Mouse (Mus musculus): ENCODE measurements around the gene Gpat2. TPM values are rescaled to one million over a fixed set of nuclear protein-coding genes. Genes with fewer than 3 reads are reported as not detected.

The Gpat2 gene
- polyA plus RNA-seq, 1 experiment from 2014 or later = 0.07 TPM

- no peak for ATAC-seq
- WGBS = 64% methylated on average over 6 of the region's 6 CpGs
These were observed 13.9 kb upstream of the Gpat2 start for GRCm38 (mm10) chr2:127411126-127411525.

GRCm38 (mm10) chr2:127415806-127416205 is 9.2 kb upstream of the Gpat2 start:
- Histone ChIP-seq H3K9ac (ENCODE audit: low read depth, low read length) (no peak overlapping the region), H3K4me3 (ENCODE audit: low read depth, low read length) (no peak overlapping the region), H3K27ac (ENCODE audit: low read depth, low read length) (no peak overlapping the region), H3K9me3 (ENCODE audit: control insufficient read depth) (no peaks in the 10 kb centered on the region), H3K4me2 (replicated peaks; ENCODE audit: low read depth) (no peak overlapping the region), H3K36me3 (ENCODE audit: control insufficient read depth, insufficient read depth) (no peaks in the 10 kb centered on the region), H3K27me3 (replicated peaks; ENCODE audit: control insufficient read depth, insufficient read depth, low read length) (no peaks in the 10 kb centered on the region), H3K4me1 (replicated peaks; ENCODE audit: control insufficient read depth, insufficient read depth, low read length) (no peaks in the 10 kb centered on the region)
- TF ChIP-seq CTCF (IDR thresholded peaks at IDR 0.05; ENCODE audit: low read depth) = no peak
- 50% methylated on average over 10 of the region's 10 CpGs for whole genome bisulfite sequencing
- ATAC-seq = no peak

More at GRCm38 (mm10) chr2:127411126-127411525, 13.9 kb upstream of the Gpat2 start:
- H3K9ac ChIP-seq (ENCODE audit: low read depth, low read length) = no peak overlapping the region
- no peaks in the 10 kb centered on the region for H3K27me3 ChIP-seq (replicated peaks; ENCODE audit: control insufficient read depth, insufficient read depth, low read length)
- H3K4me2 ChIP-seq (replicated peaks; ENCODE audit: low read depth) = no peak overlapping the region
- H3K36me3 ChIP-seq (ENCODE audit: control insufficient read depth, insufficient read depth) = no peaks in the 10 kb centered on the region
- no peaks in the 10 kb centered on the region for H3K4me1 ChIP-seq (replicated peaks; ENCODE audit: control insufficient read depth, insufficient read depth, low read length)
- no peak overlapping the region for H3K27ac ChIP-seq (ENCODE audit: low read depth, low read length)
- no peaks in the 10 kb centered on the region for H3K9me3 ChIP-seq (ENCODE audit: control insufficient read depth)
- no peak for TF ChIP-seq CTCF (IDR thresholded peaks at IDR 0.05; ENCODE audit: low read depth)
- H3K4me3 ChIP-seq (ENCODE audit: low read depth, low read length) = no peak overlapping the region

GRCm38 (mm10) chr2:127416706-127417105 is 8.3 kb upstream of the Gpat2 start:
- H3K36me3 ChIP-seq (ENCODE audit: control insufficient read depth, insufficient read depth) = no peaks in the 10 kb centered on the region
- no peak overlapping the region for H3K9ac ChIP-seq (ENCODE audit: low read depth, low read length)
- no peak overlapping the region for H3K4me2 ChIP-seq (replicated peaks; ENCODE audit: low read depth)
- no peak for ATAC-seq
- no peak overlapping the region for H3K27ac ChIP-seq (ENCODE audit: low read depth, low read length)
- no peak overlapping the region for H3K4me3 ChIP-seq (ENCODE audit: low read depth, low read length)
- H3K9me3 ChIP-seq (ENCODE audit: control insufficient read depth) = no peaks in the 10 kb centered on the region
- no peaks in the 10 kb centered on the region for H3K27me3 ChIP-seq (replicated peaks; ENCODE audit: control insufficient read depth, insufficient read depth, low read length)
- WGBS = 59% methylated on average over 3 of the region's 3 CpGs
- TF ChIP-seq CTCF (IDR thresholded peaks at IDR 0.05; ENCODE audit: low read depth) = no peak
- H3K4me1 ChIP-seq (replicated peaks; ENCODE audit: control insufficient read depth, insufficient read depth, low read length) = no peaks in the 10 kb centered on the region

GRCm38 (mm10) chr2:127418266-127418970 is 6.6 kb upstream of the Gpat2 start:
- WGBS = 52% methylated on average over 10 of the region's 10 CpGs
- no peak for TF ChIP-seq CTCF (IDR thresholded peaks at IDR 0.05; ENCODE audit: low read depth)

GRCm38 (mm10) chr2:127430238-127430637 is 5.2 kb downstream of the Gpat2 start:
- H3K27ac ChIP-seq (ENCODE audit: low read depth, low read length) = no peak overlapping the region
- no peak overlapping the region for H3K9ac ChIP-seq (ENCODE audit: low read depth, low read length)
- no peaks in the 10 kb centered on the region for H3K9me3 ChIP-seq (ENCODE audit: control insufficient read depth)
- WGBS = 20% methylated on average over 3 of the region's 3 CpGs
- TF ChIP-seq CTCF (IDR thresholded peaks at IDR 0.05; ENCODE audit: low read depth) = peak; percentile 82
- H3K36me3 ChIP-seq (ENCODE audit: control insufficient read depth, insufficient read depth) = peaks cover 8% of the 10 kb centered on the region; the same call in 1 of the 2 replicates
- H3K4me3 ChIP-seq (ENCODE audit: low read depth, low read length) = no peak overlapping the region
- no peaks in the 10 kb centered on the region for H3K4me1 ChIP-seq (replicated peaks; ENCODE audit: control insufficient read depth, insufficient read depth, low read length)
- no peak overlapping the region for H3K4me2 ChIP-seq (replicated peaks; ENCODE audit: low read depth)
- no peak for ATAC-seq
- no peaks in the 10 kb centered on the region for H3K27me3 ChIP-seq (replicated peaks; ENCODE audit: control insufficient read depth, insufficient read depth, low read length)

More at GRCm38 (mm10) chr2:127418266-127418970, 6.6 kb upstream of the Gpat2 start:
- Histone ChIP-seq H3K4me1 (replicated peaks; ENCODE audit: control insufficient read depth, insufficient read depth, low read length) (no peaks in the 10 kb centered on the region), H3K27me3 (replicated peaks; ENCODE audit: control insufficient read depth, insufficient read depth, low read length) (no peaks in the 10 kb centered on the region), H3K36me3 (ENCODE audit: control insufficient read depth, insufficient read depth) (no peaks in the 10 kb centered on the region), H3K9ac (ENCODE audit: low read depth, low read length) (no peak overlapping the region), H3K27ac (ENCODE audit: low read depth, low read length) (no peak overlapping the region), H3K9me3 (ENCODE audit: control insufficient read depth) (no peaks in the 10 kb centered on the region), H3K4me3 (ENCODE audit: low read depth, low read length) (no peak overlapping the region), H3K4me2 (replicated peaks; ENCODE audit: low read depth) (no peak overlapping the region)
- no peak; the same call in 1 of the 2 replicates for ATAC-seq

- no peaks in the 10 kb centered on the region for H3K9me3 ChIP-seq (ENCODE audit: control insufficient read depth)
- H3K4me2 ChIP-seq (replicated peaks; ENCODE audit: low read depth) = no peak overlapping the region
- H3K27me3 ChIP-seq (replicated peaks; ENCODE audit: control insufficient read depth, insufficient read depth, low read length) = no peaks in the 10 kb centered on the region
- H3K4me3 ChIP-seq (ENCODE audit: low read depth, low read length) = no peak overlapping the region
- ATAC-seq = no peak
- H3K4me1 ChIP-seq (replicated peaks; ENCODE audit: control insufficient read depth, insufficient read depth, low read length) = no peaks in the 10 kb centered on the region
- peaks cover 26% of the 10 kb centered on the region; the same call in 1 of the 2 replicates for H3K36me3 ChIP-seq (ENCODE audit: control insufficient read depth, insufficient read depth)
- no peak for TF ChIP-seq CTCF (IDR thresholded peaks at IDR 0.05; ENCODE audit: low read depth)
- H3K27ac ChIP-seq (ENCODE audit: low read depth, low read length) = no peak overlapping the region
- H3K9ac ChIP-seq (ENCODE audit: low read depth, low read length) = no peak overlapping the region
- 72% methylated on average over 9 of the region's 9 CpGs for WGBS
These were observed 8.7 kb downstream of the Gpat2 start for GRCm38 (mm10) chr2:127433487-127434295.

Data from intestine, postnatal 0 days (tissue).